Mouse (Mus musculus): Measurements from ENCODE around the gene Zfp711. TPM values are rescaled to one million over a fixed set of nuclear protein-coding genes. Genes with fewer than 3 reads are reported as not detected.
A peak's percentile ranks its signal among the peaks of the same experiment; 100 is the strongest.

The Zfp711 gene
- total RNA-seq (2021) = under 1 TPM; 0.12 to 0.13 TPM
- long read RNA-seq, experiment 1 = 0 reads
- long read RNA-seq, experiment 2 = 0 reads

DNA sequence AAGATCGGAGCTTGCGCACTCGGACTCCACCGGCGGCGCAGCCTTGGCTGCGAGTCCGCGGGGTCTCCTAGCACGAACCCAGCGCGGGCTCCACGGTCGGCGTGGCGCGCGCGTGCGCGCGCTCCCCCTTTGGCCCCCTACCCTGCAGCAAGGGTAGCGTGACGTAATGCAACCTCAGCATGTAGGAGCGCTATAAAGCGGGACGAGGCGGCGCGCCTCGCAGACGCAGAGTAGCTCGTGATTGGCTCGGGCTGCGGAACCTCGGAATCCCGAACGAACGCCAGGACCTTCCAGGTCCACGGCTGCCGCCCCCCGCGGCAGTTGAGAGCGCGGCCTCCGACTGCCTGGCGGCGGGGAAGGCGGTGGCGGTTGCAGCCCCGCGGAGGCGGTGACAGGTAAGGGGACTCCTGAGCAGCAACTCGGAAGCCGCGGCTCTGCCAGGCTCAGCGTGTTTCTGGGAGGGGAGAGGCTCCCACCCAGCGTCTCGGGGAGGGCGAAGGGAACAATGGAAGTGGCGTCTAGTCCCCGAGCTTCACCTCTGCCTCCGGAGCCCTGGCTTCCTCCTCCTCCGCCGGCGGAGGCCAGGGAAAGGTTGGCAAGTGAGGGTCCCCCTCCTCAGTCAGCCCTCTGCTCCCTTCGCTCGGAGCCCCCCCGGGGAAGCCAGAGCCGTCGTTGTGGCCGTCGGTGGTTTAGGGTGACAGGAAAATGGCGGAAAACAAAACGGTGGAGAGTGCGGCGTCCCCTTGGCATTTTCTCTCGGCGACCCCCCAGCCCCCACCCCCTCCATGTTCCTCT, at the start of gene Zfp711:
Gene Zfp711, plus strand, starts transcription at position 16 of the 795 bp plus-strand sequence.
- peak; percentile 3 to 12 for DNase-seq

DNA sequence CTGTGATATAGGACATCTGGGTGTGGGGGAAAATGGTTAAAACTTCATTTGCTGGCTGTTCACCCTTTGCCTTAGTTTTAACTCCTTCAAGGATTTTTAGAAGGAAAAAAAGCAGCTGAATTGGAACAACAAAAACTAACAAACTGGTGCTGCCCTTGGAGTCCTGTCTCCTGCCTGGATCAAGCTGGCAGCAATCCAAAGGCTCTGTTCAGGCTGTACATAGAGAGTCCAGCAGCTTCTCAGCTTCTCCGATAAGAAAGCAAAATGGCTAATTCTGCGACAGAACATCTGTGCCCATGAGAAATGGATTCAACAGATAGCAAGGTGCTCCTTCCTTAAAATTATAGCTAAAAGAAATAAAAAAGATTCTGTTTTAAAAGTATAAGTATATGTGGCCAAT, 32.6 kb upstream of the Zfp711 start:
- no peak for DNase-seq

DNA sequence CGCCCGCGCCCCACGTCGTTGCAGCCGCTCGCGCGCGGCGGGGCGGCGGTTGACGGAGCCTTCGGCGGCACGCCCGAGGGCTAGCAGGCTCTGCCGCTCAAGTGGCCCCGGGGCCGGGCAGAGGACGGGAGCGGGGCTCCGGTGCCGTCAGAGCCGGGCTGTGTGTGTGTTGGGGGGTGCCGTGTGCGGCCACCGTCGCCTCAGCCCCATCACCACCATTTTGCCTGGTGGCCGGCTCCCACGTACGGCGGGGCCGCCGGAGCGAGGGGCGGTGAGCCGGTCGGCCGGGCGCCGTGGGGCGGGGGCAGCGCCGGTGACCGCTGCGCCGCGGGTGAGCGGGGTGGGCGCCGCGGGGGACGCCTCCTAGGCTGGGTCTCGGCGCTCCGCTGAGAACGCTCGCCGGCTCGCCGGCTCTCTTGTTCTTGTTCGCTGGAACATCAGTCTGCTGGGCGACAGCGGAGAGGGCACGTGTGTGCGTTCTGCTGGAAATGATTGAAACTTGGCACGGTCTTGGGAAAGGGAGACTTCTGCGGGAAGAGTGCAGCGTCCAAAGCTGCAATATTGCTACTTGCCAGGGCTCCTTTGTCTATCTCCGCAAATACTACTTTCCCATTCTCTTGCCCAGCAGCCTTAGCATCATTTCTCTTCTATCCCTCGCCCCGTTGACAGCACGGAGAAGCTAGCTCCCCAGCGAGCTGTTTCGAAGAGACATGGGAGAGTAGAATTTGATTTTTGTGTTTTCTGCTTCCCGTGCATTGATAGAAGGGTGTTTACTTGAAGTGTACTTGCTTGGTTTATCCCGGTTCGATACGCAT, 1.2 kb downstream of the Zfp711 start:
- DNase-seq = peak in 1 of 2 experiments; percentile 14

DNA sequence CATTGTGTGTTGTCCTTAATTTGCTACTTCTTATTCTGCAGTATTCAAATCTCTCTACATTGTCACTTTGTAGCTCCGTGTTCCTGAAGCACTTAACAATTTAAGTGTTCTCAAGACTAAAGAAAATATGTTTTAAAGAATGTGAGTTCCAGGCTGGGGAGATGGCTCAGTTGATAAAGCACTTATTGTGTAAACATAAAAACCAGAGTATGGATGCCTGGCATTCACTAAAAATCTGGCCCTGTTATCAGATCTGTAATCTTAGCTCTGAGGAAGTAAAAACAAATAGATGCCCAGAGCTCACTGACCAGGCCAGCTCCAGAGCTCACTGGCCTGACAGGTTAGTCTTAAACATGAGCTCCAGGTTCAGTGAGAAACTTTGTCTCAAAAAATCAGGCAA, 75.2 kb downstream of the Zfp711 start:
- no peak for DNase-seq

DNA sequence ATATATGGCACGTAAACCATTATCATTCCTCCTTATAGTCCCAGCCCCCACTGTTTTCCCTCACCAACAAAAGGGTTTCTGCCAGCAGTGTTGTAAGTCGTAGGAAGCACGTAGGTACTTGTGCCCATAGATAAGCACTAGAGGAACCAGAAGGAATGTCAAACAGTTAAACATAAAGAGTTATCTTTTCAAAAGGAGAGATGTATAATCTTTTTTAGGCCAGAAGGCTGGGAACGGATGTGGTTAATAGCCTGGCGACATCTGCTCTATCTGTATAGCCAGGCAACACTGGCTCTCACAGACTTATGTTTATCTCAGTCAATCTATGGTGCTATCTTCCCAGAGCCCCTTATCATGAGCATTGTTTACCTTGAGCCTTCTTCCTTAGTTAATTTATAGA, 80.3 kb downstream of the Zfp711 start:
- DNase-seq = no peak

Other genes starting within 250 kb of the Zfp711 start
- gene Satl1, start 193.7 kb upstream of the Zfp711 start, total RNA-seq (2021) = not detected
- not detected for gene 2010106E10Rik, start 105.3 kb upstream of the Zfp711 start, total RNA-seq (2021)
- under 1 TPM in 1 of 2 experiments, not detected in 1; 0.21 TPM for gene Pof1b, start 98.1 kb downstream of the Zfp711 start, total RNA-seq (2021)